Mouse (Mus musculus) lung, embryonic 14.5 days (tissue): Measurements from ENCODE around the gene Sorcs2. TPM values are rescaled to one million over a fixed set of nuclear protein-coding genes. Genes with fewer than 3 reads are reported as not detected.

ENCODE experiments used
- ATAC-seq: fragments of 200-750 bp; cut with Nextera tagmentation; 2 replicates; pipeline ENCODE4 v1.8.0; 2017; ENCODE audit warnings: mild to moderate bottlenecking, moderate TSS enrichment, moderate library complexity; ENCODE audit not compliant: insufficient read depth
- DNase-seq: peaks from one replicate; pipeline ENCODE4 v3.0.0-alpha.2; 2015
- H3K27ac ChIP-seq: fragments of 300-500 bp; sonication (generic); 2 replicates; pipeline ENCODE4 v1.5.1; 2014; ENCODE audit warnings: low read depth, mild to moderate bottlenecking, moderate library complexity
- H3K27me3 ChIP-seq: fragments of 300-500 bp; sonication (generic); 2 replicates; pipeline ENCODE4 v1.6.1; 2014; ENCODE audit warnings: low read length, control low read depth; ENCODE audit not compliant: insufficient read depth
- H3K36me3 ChIP-seq: fragments of 300-500 bp; sonication (generic); 2 replicates; pipeline ENCODE4 v1.6.1; 2014; ENCODE audit warnings: control low read depth; ENCODE audit not compliant: insufficient read depth
- H3K4me1 ChIP-seq: fragments of 300-500 bp; sonication (generic); 2 replicates; pipeline ENCODE4 v1.6.1; 2014; ENCODE audit warnings: antibody characterized with exemption, control low read depth; ENCODE audit not compliant: insufficient read depth
- H3K4me2 ChIP-seq: fragments of 300-500 bp; sonication (generic); 2 replicates; pipeline ENCODE4 v1.6.1; 2014; ENCODE audit warnings: mild to moderate bottlenecking
- H3K4me3 ChIP-seq: fragments of 300-500 bp; sonication (generic); 2 replicates; pipeline ENCODE4 v1.5.1; 2014; ENCODE audit warnings: low read depth, low read length
- H3K9ac ChIP-seq: fragments of 300-500 bp; sonication (generic); 2 replicates; pipeline ENCODE4 v1.6.1; 2014
- H3K9me3 ChIP-seq: fragments of 300-500 bp; sonication (generic); 2 replicates; pipeline ENCODE4 v1.6.1; 2016; ENCODE audit warnings: low read depth, low read length, control low read depth
- CTCF ChIP-seq: IDR thresholded peaks from 2 replicates; pipeline ENCODE4 v1.5.1; 2016; ENCODE audit warnings: antibody characterized with exemption, low read depth
- WGBS: fragments of 180-500 bp; shearing (Covaris S2); extraction: QIAGEN DNeasy Blood & Tissue Kit; methylation state at CpG from one replicate; pipeline ENCODE4 v1.1.7; 2014; 5-methylcytosine and 5-hydroxymethylcytosine counted together
- polyA plus RNA-seq: library from polyadenylated mRNA; unstranded; fragments of >200 nt; fragmentation: Nextera tagmentation; extraction: Ambion mirVana; gene quantifications from 2 replicates; pipeline ENCODE4 v1.2.1, GENCODE M21; 2014

Sorcs2 gene
- polyA plus RNA-seq, 1 experiment from 2014 or later, result 20.6 TPM

DNA sequence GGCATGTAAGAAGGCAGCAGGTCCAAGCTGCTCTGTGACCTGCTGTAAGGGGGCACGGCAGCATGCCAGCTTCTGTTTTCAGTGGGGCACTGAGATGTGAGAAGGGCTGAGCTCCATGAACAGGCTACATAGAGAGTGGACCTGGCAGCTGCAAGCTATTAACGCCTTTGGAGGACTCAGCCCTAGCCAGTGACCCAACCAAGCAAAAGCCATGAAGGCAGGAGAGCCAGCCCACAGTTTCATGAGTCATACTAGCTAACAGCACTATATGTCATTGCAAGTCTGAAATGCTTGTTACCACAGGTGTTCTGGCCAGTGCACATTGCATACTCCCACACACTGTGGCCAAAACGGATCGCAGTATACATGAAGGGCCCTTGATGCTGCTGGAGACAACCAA is 41.3 kb downstream of the Sorcs2 start:
- Histone ChIP-seq H3K9me3 (no peaks in the 10 kb centered on the region), H3K9ac (no peak overlapping the region), H3K4me1 (peaks cover 49% of the 10 kb centered on the region), H3K36me3 (no peaks in the 10 kb centered on the region), H3K4me3 (no peak overlapping the region), H3K4me2 (no peak overlapping the region), H3K27me3 (no peaks in the 10 kb centered on the region), H3K27ac (no peak overlapping the region; the same call in 1 of the 2 replicates)
- no peak for TF ChIP-seq CTCF
- 80% methylated on average over 4 of the region's 4 CpGs for WGBS
- DNase-seq (no peak), ATAC-seq (no peak)

DNA sequence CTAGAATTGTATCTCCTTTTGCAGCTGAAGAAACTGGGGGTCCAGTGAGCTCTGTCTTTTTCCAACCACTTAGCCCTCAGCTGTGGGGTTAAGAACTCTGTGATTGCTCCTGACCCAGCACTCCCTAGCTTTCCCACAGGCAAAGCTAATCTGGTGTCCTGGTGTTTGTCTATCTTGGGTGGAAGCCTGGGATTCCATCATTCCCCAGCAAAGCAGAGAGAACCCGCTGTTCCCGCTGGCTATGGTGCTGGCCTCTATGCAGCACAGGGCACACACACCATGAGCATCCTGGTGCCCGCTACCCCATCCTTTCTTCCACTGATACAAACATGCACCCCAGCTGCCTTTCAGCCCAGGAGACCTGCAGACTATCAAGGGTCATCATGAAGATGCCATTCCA is 42.3 kb downstream of the Sorcs2 start:
- no peak overlapping the region for H3K4me3 ChIP-seq
- no peak overlapping the region for H3K9ac ChIP-seq
- H3K9me3 ChIP-seq, result no peaks in the 10 kb centered on the region
- TF ChIP-seq CTCF, result no peak
- no peak overlapping the region for H3K27ac ChIP-seq
- no peaks in the 10 kb centered on the region for H3K36me3 ChIP-seq
- no peak overlapping the region for H3K4me2 ChIP-seq
- ATAC-seq, result no peak
- no peak for DNase-seq
- 74% methylated on average over 3 of the region's 3 CpGs for WGBS
- peaks cover 46% of the 10 kb centered on the region for H3K4me1 ChIP-seq
- H3K27me3 ChIP-seq, result no peaks in the 10 kb centered on the region

DNA sequence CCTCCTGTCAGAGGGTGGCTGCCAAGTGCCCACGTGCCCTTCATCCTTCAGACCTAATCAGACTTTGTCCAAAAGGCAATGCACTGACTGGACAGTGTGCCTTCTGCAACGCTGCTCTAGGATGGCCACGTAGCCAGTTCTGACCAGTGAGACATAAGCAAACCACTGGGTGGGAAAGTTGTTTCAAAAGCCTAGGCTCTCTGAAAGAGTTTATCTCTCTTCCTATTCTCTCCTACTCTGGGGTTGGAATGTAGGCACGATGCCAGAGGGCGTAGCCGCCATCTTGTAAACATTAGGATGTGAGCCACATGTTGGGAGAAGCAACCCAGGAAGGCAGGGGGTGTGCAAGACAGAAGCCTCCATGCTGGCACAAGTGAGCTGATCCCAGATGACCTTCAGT is 44.3 kb downstream of the Sorcs2 start:
- DNase-seq, result peak; percentile 86
- TF ChIP-seq CTCF, result no peak
- WGBS, result 56% methylated on average over 6 of the region's 6 CpGs
- no peaks in the 10 kb centered on the region for H3K27me3 ChIP-seq
- no peak overlapping the region for H3K4me2 ChIP-seq
- H3K36me3 ChIP-seq, result no peaks in the 10 kb centered on the region
- H3K4me3 ChIP-seq, result no peak overlapping the region
- no peak overlapping the region for H3K9ac ChIP-seq
- peaks cover 26% of the 10 kb centered on the region for H3K4me1 ChIP-seq
- no peaks in the 10 kb centered on the region for H3K9me3 ChIP-seq
- H3K27ac ChIP-seq, result peak overlapping the region; percentile 36; the same call in 1 of the 2 replicates
- ATAC-seq, result peak; percentile 67

DNA sequence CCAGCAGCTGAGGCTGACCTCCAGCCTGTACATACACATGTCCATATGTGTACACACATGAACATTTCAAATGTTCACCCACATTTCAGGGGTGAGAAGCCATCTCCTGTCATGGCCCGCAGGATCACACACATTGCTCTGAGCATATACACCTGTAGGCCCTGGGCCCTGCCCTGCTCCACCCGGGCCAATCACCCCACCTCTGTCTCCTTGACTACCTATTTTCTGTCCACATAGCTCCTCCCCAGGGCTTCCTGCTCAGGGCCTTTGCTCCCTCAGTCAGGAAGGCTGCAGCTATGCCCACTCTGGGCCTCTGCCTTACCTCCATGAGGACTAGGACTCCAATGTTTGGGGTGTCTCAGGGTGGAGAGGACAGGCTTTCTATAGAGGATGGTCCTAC is 44.7 kb downstream of the Sorcs2 start:
- H3K27me3 ChIP-seq, result no peaks in the 10 kb centered on the region
- TF ChIP-seq CTCF, result no peak
- no peaks in the 10 kb centered on the region for H3K36me3 ChIP-seq
- H3K4me1 ChIP-seq, result peaks cover 21% of the 10 kb centered on the region
- no peak overlapping the region; the same call in 1 of the 2 replicates for H3K27ac ChIP-seq
- no peaks in the 10 kb centered on the region for H3K9me3 ChIP-seq
- H3K4me2 ChIP-seq, result no peak overlapping the region
- 69% methylated on average over 2 of the region's 2 CpGs for WGBS
- no peak for DNase-seq
- H3K9ac ChIP-seq, result no peak overlapping the region
- no peak overlapping the region for H3K4me3 ChIP-seq
- 0 out of 2 replicates have a peak, but pooled peaks have one; percentile 16 for ATAC-seq

DNA sequence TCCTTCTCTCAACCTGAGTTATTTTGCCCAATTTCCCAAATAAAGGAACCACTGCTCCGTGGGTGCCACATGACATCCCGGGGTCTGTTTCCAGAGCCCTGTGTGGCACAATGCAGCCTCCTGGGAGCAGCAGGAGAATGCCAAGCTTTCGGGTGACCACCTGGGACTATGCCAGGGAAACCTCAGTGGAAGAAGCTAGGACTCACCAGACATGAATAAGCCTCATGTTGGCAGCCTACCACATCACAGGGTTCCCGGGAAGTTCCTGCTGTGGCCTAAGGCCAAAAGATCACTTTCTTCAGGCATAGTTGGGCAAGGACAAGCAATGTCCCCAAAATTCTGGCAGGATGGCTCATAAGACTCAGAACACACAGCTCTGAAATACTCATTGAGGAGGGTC is 51.2 kb downstream of the Sorcs2 start:
- TF ChIP-seq CTCF, result no peak

DNA sequence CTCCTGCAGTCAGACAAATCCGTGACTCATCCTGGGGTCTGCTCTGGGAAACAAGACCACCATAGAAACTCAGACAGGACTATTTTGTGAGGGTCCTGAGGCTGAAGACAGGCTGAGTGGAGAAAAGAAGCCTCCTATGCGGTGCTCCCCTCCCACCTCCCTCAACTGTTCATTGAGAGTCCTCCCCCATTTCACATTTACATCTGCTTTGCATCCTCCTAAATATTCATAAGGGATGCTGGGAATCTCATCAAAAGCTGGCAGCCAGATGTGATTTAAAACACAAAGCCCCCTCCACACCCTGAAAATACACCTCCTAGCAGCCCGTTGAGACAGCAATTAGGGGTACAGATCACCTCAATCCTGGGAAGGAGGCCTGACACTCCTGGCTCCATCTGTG is 58.7 kb downstream of the Sorcs2 start:
- TF ChIP-seq CTCF, result no peak
- WGBS, result 65% methylated on average over 3 of the region's 3 CpGs
- no peak overlapping the region for H3K9ac ChIP-seq

More for the DNA sequence above, 51.2 kb downstream of the Sorcs2 start:
- Histone ChIP-seq H3K36me3 (no peaks in the 10 kb centered on the region), H3K9ac (no peak overlapping the region), H3K4me3 (no peak overlapping the region), H3K4me1 (no peaks in the 10 kb centered on the region), H3K9me3 (no peaks in the 10 kb centered on the region), H3K27me3 (no peaks in the 10 kb centered on the region), H3K27ac (no peak overlapping the region), H3K4me2 (no peak overlapping the region)
- DNase-seq (no peak), ATAC-seq (no peak)
- 79% methylated on average over 4 of the region's 4 CpGs for WGBS

DNA sequence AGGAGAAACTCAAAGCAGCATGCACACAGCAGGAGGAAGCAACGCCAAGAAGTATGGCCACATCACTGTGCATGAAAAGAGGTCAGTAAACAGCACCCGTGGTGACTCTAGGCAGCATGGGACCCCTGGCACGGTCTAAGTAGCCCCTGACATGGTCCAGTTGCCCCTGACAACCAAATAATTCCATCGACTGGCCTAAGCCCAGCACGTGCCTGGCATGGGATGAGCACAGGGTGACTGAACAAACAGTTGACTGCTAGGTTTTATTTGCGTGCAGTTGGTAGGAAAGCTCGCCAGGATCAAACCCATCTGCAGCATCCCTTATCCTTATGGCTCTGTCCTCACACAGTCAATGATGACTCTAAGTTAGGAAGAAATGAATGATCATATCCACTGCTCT is 61.7 kb downstream of the Sorcs2 start:
- Histone ChIP-seq H3K4me1 (peaks cover 12% of the 10 kb centered on the region; the same call in 1 of the 2 replicates), H3K9ac (no peak overlapping the region), H3K9me3 (no peaks in the 10 kb centered on the region), H3K27me3 (no peaks in the 10 kb centered on the region), H3K4me2 (no peak overlapping the region), H3K27ac (no peak overlapping the region), H3K4me3 (no peak overlapping the region), H3K36me3 (no peaks in the 10 kb centered on the region)
- 63% methylated on average over 7 of the region's 7 CpGs for WGBS
- TF ChIP-seq CTCF, result no peak
- no peak for ATAC-seq
- no peak for DNase-seq

More for the DNA sequence above, 58.7 kb downstream of the Sorcs2 start:
- Histone ChIP-seq H3K4me2 (no peak overlapping the region), H3K9me3 (no peaks in the 10 kb centered on the region), H3K27ac (no peak overlapping the region), H3K4me3 (no peak overlapping the region), H3K27me3 (no peaks in the 10 kb centered on the region), H3K36me3 (no peaks in the 10 kb centered on the region), H3K4me1 (peaks cover 3% of the 10 kb centered on the region; the same call in 1 of the 2 replicates)
- ATAC-seq, result no peak
- DNase-seq, result no peak

DNA sequence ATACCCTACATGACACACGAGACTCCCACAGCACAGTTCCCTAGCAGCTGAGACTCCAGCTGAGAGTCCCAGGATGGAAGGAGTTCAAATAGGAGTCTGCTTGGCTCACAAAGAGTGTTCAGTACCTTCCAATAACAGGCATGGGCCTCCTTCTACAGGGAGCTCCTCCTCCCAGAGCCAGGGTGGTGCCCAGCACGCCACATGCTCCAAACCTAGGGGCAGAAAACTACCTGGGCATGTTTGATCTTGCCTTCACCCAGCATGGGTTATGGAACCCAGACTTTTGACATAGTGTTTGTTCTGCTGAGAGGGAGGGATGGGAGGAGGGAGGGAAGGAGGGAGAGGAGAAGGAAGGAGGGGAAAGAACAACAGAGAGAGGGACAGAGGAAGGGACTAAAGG is 62.3 kb downstream of the Sorcs2 start:
- H3K4me2 ChIP-seq, result no peak overlapping the region
- no peaks in the 10 kb centered on the region for H3K36me3 ChIP-seq
- no peak overlapping the region for H3K4me3 ChIP-seq
- H3K9me3 ChIP-seq, result no peaks in the 10 kb centered on the region
- ATAC-seq (no peak), DNase-seq (no peak)
- WGBS, result 70% methylated on average over 2 of the region's 2 CpGs
- H3K27me3 ChIP-seq, result no peaks in the 10 kb centered on the region
- no peak overlapping the region for H3K9ac ChIP-seq
- TF ChIP-seq CTCF, result no peak
- H3K4me1 ChIP-seq, result peaks cover 16% of the 10 kb centered on the region; the same call in 1 of the 2 replicates
- H3K27ac ChIP-seq, result no peak overlapping the region
